Mouse (Mus musculus) thymus, postnatal 25 days (tissue): ENCODE data around the gene Rbm6.

Experiments used
- DNase-seq: peaks from one replicate; pipeline ENCODE4 v3.0.0; 2022

Rbm6 gene

GRCm38 (mm10) chr9:107873137-107873536, at the start of gene Rbm6:
Gene Rbm6 (minus strand): TSS chr9:107873237.
- no peak for DNase-seq

GRCm38 (mm10) chr9:107919441-107919840, 46.4 kb upstream of the Rbm6 start:
- no peak for DNase-seq

GRCm38 (mm10) chr9:107918884-107919283, 45.8 kb upstream of the Rbm6 start:
- DNase-seq = no peak

- no peak for DNase-seq
Observed at GRCm38 (mm10) chr9:107917895-107918608, 45.0 kb upstream of the Rbm6 start.

- no peak for DNase-seq
Observed at GRCm38 (mm10) chr9:107914764-107915420, 41.9 kb upstream of the Rbm6 start.

- no peak for DNase-seq
Observed at GRCm38 (mm10) chr9:107910025-107910769, 37.2 kb upstream of the Rbm6 start.

- no peak for DNase-seq
Observed at GRCm38 (mm10) chr9:107908410-107909158, 35.5 kb upstream of the Rbm6 start.

GRCm38 (mm10) chr9:107907801-107908120, 34.7 kb upstream of the Rbm6 start:
- no peak for DNase-seq

GRCm38 (mm10) chr9:107906967-107907800, 34.1 kb upstream of the Rbm6 start:
- no peak for DNase-seq

- peak; percentile 79 for DNase-seq
Observed at GRCm38 (mm10) chr9:107906252-107906966, 33.4 kb upstream of the Rbm6 start, which contains the start of gene Mst1r. Gene Mst1r (plus strand): TSS chr9:107906873.

GRCm38 (mm10) chr9:107904726-107905125, 31.7 kb upstream of the Rbm6 start:
- DNase-seq = peak; percentile 88

- no peak for DNase-seq
Observed at GRCm38 (mm10) chr9:107901627-107901914, 28.5 kb upstream of the Rbm6 start.

GRCm38 (mm10) chr9:107900840-107901626, 28.0 kb upstream of the Rbm6 start:
- peak; percentile 55 for DNase-seq

GRCm38 (mm10) chr9:107899855-107900254, 26.8 kb upstream of the Rbm6 start:
- no peak for DNase-seq

- no peak for DNase-seq
Observed at GRCm38 (mm10) chr9:107898563-107898962, 25.5 kb upstream of the Rbm6 start.

- peak; percentile 40 for DNase-seq
Observed at GRCm38 (mm10) chr9:107891023-107891422, 18.0 kb upstream of the Rbm6 start.

GRCm38 (mm10) chr9:107890260-107890659, 17.2 kb upstream of the Rbm6 start:
- no peak for DNase-seq

- peak; percentile 51 for DNase-seq
Observed at GRCm38 (mm10) chr9:107888267-107888850, 15.3 kb upstream of the Rbm6 start.

- peak; percentile 90 for DNase-seq
Observed at GRCm38 (mm10) chr9:107887804-107888266, 14.8 kb upstream of the Rbm6 start, which contains the start of gene Mon1a. Gene Mon1a (plus strand): TSS chr9:107888151.

GRCm38 (mm10) chr9:107880411-107880810, 7.4 kb upstream of the Rbm6 start:
- no peak for DNase-seq
